Mouse (Mus musculus): ENCODE results near the gene Gm9573. TPM values are rescaled to one million over a fixed set of nuclear protein-coding genes. Genes with fewer than 3 reads are reported as not detected.

The Gm9573 gene
- total and polyA plus RNA-seq, 2 experiments from 2014 or later = not detected

DNA sequence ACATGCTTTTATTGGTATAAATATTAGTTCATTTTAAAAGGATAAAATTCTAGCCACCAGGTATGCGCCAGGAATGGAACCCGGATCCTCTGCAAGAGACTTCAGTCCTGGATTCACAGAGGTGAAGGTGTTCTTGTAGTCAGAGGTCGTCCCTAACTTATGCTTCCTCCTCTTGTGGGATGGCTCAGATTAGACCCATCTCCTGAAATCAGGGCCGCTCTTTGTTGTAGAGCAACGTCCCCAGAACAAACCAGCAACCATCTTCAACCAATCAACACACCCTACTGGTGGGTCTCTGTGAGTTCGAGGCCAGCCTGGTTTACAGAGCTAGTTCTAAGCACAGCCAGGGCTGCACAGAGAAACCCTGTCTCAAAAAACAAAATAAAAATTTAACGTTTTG, 32.0 kb downstream of the Gm9573 start:
- no peak for TF ChIP-seq CTCF (IDR thresholded peaks at IDR 0.05)
- no peak overlapping the region for H3K9ac ChIP-seq (replicated peaks; ENCODE audit: low read length, poor library complexity, severe bottlenecking)
- H3K27me3 ChIP-seq (ENCODE audit: insufficient read depth, low read length) = no peaks in the 10 kb centered on the region
- H3K9me3 ChIP-seq (ENCODE audit: low read length) = no peaks in the 10 kb centered on the region
- no peak for ATAC-seq (ENCODE audit: low FRiP score)
- no peak overlapping the region for H3K4me3 ChIP-seq (ENCODE audit: low read depth, low read length)
- H3K4me2 ChIP-seq (ENCODE audit: low read depth, low read length, poor library complexity, severe bottlenecking) = no peak overlapping the region
- no peaks in the 10 kb centered on the region for H3K36me3 ChIP-seq (ENCODE audit: insufficient read depth, low read length)
- no peaks in the 10 kb centered on the region for H3K4me1 ChIP-seq (ENCODE audit: insufficient read depth, low read length)
- WGBS = 81% methylated on average over 7 of the region's 7 CpGs
- H3K27ac ChIP-seq (ENCODE audit: low read depth, low read length) = no peak overlapping the region
- no peak for DNase-seq (ENCODE audit: low spot score)

DNA sequence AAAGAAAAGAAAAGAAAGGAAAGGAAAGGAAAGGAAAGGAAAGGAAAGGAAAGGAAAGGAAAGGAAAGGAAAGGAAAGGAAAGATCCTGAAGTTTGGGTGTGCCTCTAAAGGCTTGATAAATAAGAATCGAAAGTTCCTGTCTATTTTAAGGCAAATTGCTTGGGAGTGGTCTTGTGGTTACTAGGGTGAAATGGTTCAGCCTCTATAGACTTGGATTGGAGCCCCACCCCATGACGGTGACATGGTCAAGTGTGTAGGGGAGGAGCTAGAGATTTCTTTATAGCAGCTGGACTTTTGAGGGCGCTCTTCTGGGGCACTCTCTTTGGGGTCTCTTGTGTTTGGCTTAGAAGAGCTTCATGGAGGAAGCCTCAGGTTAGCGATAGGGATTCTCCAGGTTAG, 32.7 kb downstream of the Gm9573 start:
- 34% methylated on average over 4 of the region's 4 CpGs for WGBS

DNA sequence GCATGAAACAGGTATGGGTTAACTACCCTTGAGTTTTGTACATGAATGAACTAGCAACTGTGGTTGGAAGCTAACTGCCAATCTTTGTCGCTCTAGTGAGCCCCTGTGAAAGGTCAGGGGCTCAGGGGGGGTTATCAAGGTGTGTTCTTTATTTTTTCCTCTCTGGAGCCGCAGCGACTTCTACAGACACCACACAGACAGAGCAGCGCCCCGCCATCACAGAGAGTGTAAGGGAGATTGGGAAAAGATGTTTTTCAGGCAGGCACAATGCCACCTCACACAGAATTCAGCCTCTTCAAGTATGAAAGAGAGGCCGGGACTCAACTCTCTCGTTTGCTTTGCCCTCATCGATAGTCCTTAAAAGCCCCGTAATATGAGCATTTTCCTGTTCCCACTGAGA, 34.3 kb downstream of the Gm9573 start:
- H3K36me3 ChIP-seq (ENCODE audit: insufficient read depth, low read length) = no peaks in the 10 kb centered on the region
- DNase-seq (ENCODE audit: low spot score) (no peak), ATAC-seq (ENCODE audit: low FRiP score) (no peak)
- no peak overlapping the region for H3K4me2 ChIP-seq (ENCODE audit: low read depth, low read length, poor library complexity, severe bottlenecking)
- TF ChIP-seq CTCF (IDR thresholded peaks at IDR 0.05) = no peak
- no peak overlapping the region for H3K27ac ChIP-seq (ENCODE audit: low read depth, low read length)
- no peaks in the 10 kb centered on the region for H3K9me3 ChIP-seq (ENCODE audit: low read length)
- no peaks in the 10 kb centered on the region for H3K27me3 ChIP-seq (ENCODE audit: insufficient read depth, low read length)
- WGBS = 90% methylated on average over 9 of the region's 9 CpGs
- no peak overlapping the region for H3K4me3 ChIP-seq (ENCODE audit: low read depth, low read length)
- H3K4me1 ChIP-seq (ENCODE audit: insufficient read depth, low read length) = no peaks in the 10 kb centered on the region
- no peak overlapping the region for H3K9ac ChIP-seq (replicated peaks; ENCODE audit: low read length, poor library complexity, severe bottlenecking)

More for the DNA sequence above, 32.7 kb downstream of the Gm9573 start:
- no peak overlapping the region for H3K27ac ChIP-seq (ENCODE audit: low read depth, low read length)
- H3K27me3 ChIP-seq (ENCODE audit: insufficient read depth, low read length) = no peaks in the 10 kb centered on the region
- no peak for ATAC-seq (ENCODE audit: low FRiP score)
- no peak overlapping the region for H3K4me3 ChIP-seq (ENCODE audit: low read depth, low read length)
- no peaks in the 10 kb centered on the region for H3K4me1 ChIP-seq (ENCODE audit: insufficient read depth, low read length)
- no peak overlapping the region for H3K9ac ChIP-seq (replicated peaks; ENCODE audit: low read length, poor library complexity, severe bottlenecking)
- DNase-seq (ENCODE audit: low spot score) = no peak
- no peaks in the 10 kb centered on the region for H3K36me3 ChIP-seq (ENCODE audit: insufficient read depth, low read length)
- H3K9me3 ChIP-seq (ENCODE audit: low read length) = no peaks in the 10 kb centered on the region
- no peak overlapping the region for H3K4me2 ChIP-seq (ENCODE audit: low read depth, low read length, poor library complexity, severe bottlenecking)
- no peak for TF ChIP-seq CTCF (IDR thresholded peaks at IDR 0.05)

DNA sequence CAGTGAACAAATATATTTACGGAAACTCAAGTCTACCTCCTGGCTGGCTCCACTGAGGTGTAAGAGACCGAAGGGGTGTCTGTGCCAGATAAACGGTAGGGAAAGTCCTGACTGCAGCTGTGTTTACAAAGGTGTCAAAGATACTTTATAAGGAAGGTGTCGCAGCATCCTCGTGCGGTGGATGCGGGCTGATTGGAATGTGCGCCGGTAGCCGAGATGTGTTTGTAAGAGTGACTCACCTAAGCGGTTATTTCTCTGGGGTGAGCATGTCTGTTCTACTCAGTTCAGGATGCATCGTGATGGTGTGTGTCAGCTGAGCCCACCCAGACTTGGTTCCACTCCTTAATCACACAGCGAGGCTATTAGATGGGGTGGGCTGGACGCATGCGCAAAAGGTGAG, 34.7 kb downstream of the Gm9573 start:
- no peaks in the 10 kb centered on the region for H3K27me3 ChIP-seq (ENCODE audit: insufficient read depth, low read length)
- H3K4me1 ChIP-seq (ENCODE audit: insufficient read depth, low read length) = no peaks in the 10 kb centered on the region
- ATAC-seq (ENCODE audit: low FRiP score) (no peak), DNase-seq (ENCODE audit: low spot score) (no peak)
- no peak overlapping the region for H3K4me3 ChIP-seq (ENCODE audit: low read depth, low read length)
- WGBS = 92% methylated on average over 15 of the region's 15 CpGs
- no peaks in the 10 kb centered on the region for H3K9me3 ChIP-seq (ENCODE audit: low read length)
- no peak for TF ChIP-seq CTCF (IDR thresholded peaks at IDR 0.05)
- no peaks in the 10 kb centered on the region for H3K36me3 ChIP-seq (ENCODE audit: insufficient read depth, low read length)
- H3K4me2 ChIP-seq (ENCODE audit: low read depth, low read length, poor library complexity, severe bottlenecking) = no peak overlapping the region
- no peak overlapping the region for H3K9ac ChIP-seq (replicated peaks; ENCODE audit: low read length, poor library complexity, severe bottlenecking)
- H3K27ac ChIP-seq (ENCODE audit: low read depth, low read length) = peak overlapping the region; percentile 63; the same call in 1 of the 2 replicates

DNA sequence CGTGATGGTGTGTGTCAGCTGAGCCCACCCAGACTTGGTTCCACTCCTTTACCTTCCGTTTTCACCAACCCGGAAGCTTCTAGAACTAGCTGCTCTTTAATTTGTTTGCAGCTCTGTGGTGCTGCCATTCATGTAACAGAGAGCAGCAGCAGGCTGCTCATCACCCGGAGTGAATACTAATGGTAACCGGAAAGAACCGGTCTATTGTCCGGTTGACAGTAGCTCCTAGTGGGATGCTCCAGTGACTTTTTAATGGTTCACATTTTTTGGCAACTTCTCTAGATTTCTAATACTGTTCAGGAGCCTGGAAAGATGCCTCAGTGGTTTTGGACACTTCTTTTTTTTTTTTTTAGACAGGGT, 35.2 kb downstream of the Gm9573 start:
- 49% methylated on average over 7 of the region's 7 CpGs for WGBS
- Histone ChIP-seq H3K9me3 (ENCODE audit: low read length) (no peaks in the 10 kb centered on the region), H3K4me2 (ENCODE audit: low read depth, low read length, poor library complexity, severe bottlenecking) (no peak overlapping the region), H3K27ac (ENCODE audit: low read depth, low read length) (peak overlapping the region; percentile 63), H3K4me1 (ENCODE audit: insufficient read depth, low read length) (no peaks in the 10 kb centered on the region), H3K27me3 (ENCODE audit: insufficient read depth, low read length) (no peaks in the 10 kb centered on the region), H3K4me3 (ENCODE audit: low read depth, low read length) (no peak overlapping the region), H3K9ac (replicated peaks; ENCODE audit: low read length, poor library complexity, severe bottlenecking) (no peak overlapping the region), H3K36me3 (ENCODE audit: insufficient read depth, low read length) (no peaks in the 10 kb centered on the region)
- DNase-seq (ENCODE audit: low spot score) = peak; percentile 68
- no peak for TF ChIP-seq CTCF (IDR thresholded peaks at IDR 0.05)
- peak; percentile 68; the same call in 1 of the 2 replicates for ATAC-seq (ENCODE audit: low FRiP score)

DNA sequence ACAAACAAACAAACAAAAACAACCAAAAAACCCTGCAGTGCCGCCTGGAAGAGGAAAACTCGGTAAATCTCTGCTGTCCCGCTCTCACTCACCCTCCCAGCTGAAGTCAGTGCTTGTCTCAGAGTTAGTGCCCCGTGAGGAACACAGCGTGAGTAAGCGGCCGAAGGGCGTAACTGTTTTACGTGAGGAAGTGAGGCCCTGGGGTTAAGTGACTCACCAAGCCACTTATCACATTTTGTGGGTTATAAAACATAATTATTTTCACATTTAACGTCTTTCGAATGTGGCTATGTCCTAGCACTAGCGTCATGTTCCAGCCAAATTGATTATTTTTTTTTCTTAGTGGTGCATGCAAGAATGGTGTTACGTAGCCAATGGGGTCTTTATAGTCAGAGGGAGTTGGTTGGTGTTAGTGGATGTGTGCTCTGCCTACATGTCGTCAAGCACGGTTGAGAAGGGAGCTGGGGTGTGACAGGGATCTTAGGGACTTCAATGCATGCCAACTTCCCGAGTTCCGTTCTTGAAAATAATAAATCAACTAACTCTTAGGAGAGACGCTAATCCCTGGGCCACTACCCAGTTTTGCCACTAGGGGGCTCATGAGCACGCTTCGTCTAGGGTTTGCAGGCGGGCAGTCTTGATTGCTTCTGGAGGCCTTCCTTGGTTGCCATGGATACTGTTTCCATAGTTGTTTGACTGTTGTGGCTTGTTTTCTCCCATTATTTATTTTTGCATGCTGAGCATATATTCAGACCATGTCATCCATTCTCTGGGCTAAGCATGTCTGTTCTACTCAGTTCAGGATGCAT, 35.8 kb downstream of the Gm9573 start:
- 47% methylated on average over 21 of the region's 21 CpGs for WGBS
- no peaks in the 10 kb centered on the region for H3K27me3 ChIP-seq (ENCODE audit: insufficient read depth, low read length)
- no peak overlapping the region for H3K4me2 ChIP-seq (ENCODE audit: low read depth, low read length, poor library complexity, severe bottlenecking)
- H3K36me3 ChIP-seq (ENCODE audit: insufficient read depth, low read length) = no peaks in the 10 kb centered on the region
- peak overlapping the region; percentile 63 for H3K27ac ChIP-seq (ENCODE audit: low read depth, low read length)
- DNase-seq (ENCODE audit: low spot score) (peak; percentile 95), ATAC-seq (ENCODE audit: low FRiP score) (peak; percentile 80)
- H3K9me3 ChIP-seq (ENCODE audit: low read length) = no peaks in the 10 kb centered on the region
- no peak overlapping the region for H3K9ac ChIP-seq (replicated peaks; ENCODE audit: low read length, poor library complexity, severe bottlenecking)
- TF ChIP-seq CTCF (IDR thresholded peaks at IDR 0.05) = peak; percentile 96
- H3K4me3 ChIP-seq (ENCODE audit: low read depth, low read length) = no peak overlapping the region
- no peaks in the 10 kb centered on the region for H3K4me1 ChIP-seq (ENCODE audit: insufficient read depth, low read length)
